Mouse (Mus musculus): ENCODE measurements around the gene Gtf2i.

The Gtf2i gene

DNA sequence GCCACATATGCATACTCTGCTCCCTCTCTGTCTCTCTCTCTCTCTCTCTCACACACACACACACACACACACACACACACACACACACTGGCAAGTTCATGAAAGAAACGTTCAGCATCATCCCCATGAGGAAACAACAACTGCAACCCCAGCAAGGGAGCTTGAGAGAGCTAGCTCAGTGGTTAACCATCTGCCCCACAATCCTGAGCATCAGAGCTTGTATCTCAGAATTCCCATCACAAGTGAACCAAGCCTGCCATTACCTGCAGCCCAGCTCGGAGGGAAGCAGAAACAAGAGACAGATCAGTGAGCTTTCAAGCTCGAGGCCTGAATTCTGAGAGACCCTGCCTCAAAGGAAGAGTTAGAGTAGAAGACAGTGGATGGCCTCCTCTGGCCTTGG lies 32.5 kb downstream of the Gtf2i start:
- no peak for DNase-seq (ENCODE audit: inconsistent age in 2 of 2, low spot score in 1 of 2)

GRCm38 (mm10) chr5:134279371-134279770 lies 35.2 kb downstream of the Gtf2i start:
- peak; percentile 62 to 82 for DNase-seq (ENCODE audit: inconsistent age in 2 of 2, low spot score in 1 of 2)

GRCm38 (mm10) chr5:134277109-134277508 lies 37.5 kb downstream of the Gtf2i start:
- DNase-seq (ENCODE audit: inconsistent age in 2 of 2, low spot score in 1 of 2) = no peak

GRCm38 (mm10) chr5:134275556-134275955 lies 39.0 kb downstream of the Gtf2i start:
- no peak for DNase-seq (ENCODE audit: inconsistent age in 2 of 2, low spot score in 1 of 2)

- DNase-seq (ENCODE audit: inconsistent age in 2 of 2, low spot score in 1 of 2) = no peak
Observed at GRCm38 (mm10) chr5:134275021-134275420, 39.5 kb downstream of the Gtf2i start.

- no peak for DNase-seq (ENCODE audit: inconsistent age in 2 of 2, low spot score in 1 of 2)
Observed at GRCm38 (mm10) chr5:134273761-134274160, 40.8 kb downstream of the Gtf2i start.

DNA sequence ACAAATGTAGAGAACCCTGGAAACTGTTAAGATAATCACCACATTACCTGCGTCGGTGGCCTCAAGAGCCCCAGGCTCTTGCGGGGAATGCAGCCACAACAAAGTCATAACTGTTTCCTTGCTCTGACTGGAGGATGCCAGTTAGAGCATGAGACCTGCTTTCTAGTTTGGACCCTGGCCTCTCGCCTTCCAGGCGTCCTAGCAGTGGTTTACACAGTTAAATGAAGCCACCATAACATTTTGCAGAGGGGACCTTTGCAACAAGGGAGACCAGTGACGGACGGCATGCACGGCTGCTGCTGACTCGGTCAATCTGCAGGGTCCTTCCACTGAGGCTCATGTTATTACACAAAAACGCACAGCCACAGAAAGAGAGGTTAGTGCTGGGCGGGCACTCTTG lies 41.8 kb downstream of the Gtf2i start:
- DNase-seq (ENCODE audit: inconsistent age in 2 of 2, low spot score in 1 of 2) = no peak

DNA sequence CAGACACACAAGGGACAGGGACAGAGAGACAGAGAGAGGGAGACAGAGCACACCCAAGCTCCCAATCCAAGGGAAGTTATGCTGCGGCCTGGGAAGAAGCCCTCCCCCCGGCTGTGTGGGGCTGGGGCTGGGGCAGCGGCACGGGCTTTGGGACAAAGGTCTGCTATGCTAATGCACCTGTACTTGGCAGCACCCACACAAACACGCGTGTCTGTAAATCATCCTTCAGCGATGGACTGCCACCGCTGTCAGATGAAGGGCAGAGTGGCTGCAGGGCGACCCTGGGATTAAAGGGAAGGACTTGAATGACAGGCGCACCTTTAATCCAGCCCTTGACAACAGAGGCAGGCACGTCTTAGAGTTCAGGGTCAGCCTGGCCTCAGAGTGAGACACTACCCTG lies 43.1 kb downstream of the Gtf2i start:
- peak in 1 of 2 experiments; percentile 51 for DNase-seq (ENCODE audit: inconsistent age in 2 of 2, low spot score in 1 of 2)

GRCm38 (mm10) chr5:134270566-134270965 lies 44.0 kb downstream of the Gtf2i start:
- no peak for DNase-seq (ENCODE audit: inconsistent age in 2 of 2, low spot score in 1 of 2)

DNA sequence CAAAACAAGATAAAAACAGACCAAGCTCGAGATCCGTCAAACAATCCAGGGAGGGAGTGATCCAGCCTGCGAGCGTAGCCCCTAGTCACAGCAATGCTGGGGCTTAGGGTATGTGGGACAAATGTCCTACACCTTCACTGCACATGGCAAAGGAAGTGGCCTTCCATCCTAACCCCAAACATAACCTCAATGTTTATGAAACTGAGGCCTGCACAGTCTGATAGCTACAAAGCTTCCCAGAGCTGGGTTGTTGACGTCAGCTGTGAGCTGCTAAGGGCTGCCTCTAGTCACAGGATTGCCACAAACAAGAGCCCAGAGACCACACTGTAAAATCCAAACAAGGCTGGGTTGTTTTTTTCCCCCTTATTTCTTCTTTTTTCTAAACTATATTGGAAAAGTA lies 44.8 kb downstream of the Gtf2i start:
- no peak for DNase-seq (ENCODE audit: inconsistent age in 2 of 2, low spot score in 1 of 2)

GRCm38 (mm10) chr5:134268751-134269150 lies 45.8 kb downstream of the Gtf2i start:
- DNase-seq (ENCODE audit: inconsistent age in 2 of 2, low spot score in 1 of 2) = no peak

DNA sequence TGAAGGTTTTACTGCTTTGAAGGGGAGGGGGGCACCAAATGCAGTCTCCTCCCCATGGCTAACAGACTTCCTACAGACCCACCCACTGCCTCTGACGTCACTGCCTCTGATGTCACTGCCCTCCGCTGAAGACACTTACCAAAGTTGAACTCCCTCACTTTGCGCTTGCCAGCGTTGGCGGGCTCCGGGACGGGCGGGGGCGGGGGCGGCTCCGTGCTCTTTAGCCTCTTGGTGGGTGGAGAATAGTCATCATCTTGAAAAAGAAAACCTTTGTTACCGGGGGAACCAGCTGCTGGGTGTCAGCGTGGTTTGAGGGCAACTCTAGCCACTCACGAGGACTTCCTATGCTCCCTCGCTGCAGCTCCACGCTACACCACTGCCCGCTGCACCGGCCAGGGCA lies 48.2 kb downstream of the Gtf2i start:
- no peak for DNase-seq (ENCODE audit: inconsistent age in 2 of 2, low spot score in 1 of 2)

DNA sequence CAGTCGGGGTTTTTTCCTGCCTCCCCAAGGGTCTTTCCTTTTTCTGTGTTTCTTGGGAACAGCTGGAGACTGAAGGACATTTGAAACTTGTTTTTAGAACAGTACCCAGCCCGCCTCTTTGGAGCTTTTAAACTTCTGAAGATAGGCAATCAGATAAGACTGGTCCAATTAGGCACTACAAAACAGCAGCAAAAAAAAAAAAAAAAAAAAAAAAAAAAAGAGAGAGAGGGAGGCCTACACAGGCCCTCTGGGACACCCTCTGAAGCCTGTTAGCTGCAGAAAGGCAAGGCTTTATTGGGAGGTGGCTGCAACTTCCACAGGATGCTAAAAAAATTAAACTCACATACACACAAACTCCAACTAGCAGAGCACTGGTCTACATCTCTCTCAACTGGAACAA lies 48.7 kb downstream of the Gtf2i start:
- no peak for DNase-seq (ENCODE audit: inconsistent age in 2 of 2, low spot score in 1 of 2)

DNA sequence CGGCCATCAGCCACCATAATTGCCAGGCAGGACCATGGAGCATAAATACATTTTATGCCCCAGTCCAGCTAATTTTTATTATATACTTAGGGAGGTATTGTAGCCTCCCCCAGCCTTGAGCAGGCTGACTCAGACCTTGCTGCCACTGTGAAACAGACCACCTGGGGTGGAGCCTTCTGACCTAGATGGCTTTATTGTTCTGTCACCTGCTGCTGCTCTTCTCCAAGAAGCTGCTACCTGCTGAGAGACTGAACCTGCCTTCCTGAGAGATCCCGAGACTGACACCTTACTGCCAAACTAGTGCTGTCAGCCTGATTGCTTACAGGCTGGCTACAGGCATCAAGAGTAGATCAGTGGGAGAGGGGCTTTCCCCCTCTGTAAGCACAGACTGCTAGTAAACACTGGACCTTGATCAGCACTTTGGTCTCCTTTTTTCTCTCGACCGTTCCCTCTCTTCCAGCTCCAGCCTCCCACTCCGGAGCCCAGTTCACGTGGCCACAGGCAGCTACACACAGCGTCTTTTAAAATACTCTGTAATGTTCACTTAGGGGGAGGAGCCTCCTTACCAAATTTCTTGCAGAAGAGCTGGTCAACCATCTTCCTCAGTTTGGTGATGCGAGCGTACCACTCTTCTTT lies 54.4 kb downstream of the Gtf2i start:
- DNase-seq (ENCODE audit: inconsistent age in 2 of 2, low spot score in 1 of 2) = no peak

GRCm38 (mm10) chr5:134258934-134259333 lies 55.6 kb downstream of the Gtf2i start:
- no peak for DNase-seq (ENCODE audit: inconsistent age in 2 of 2, low spot score in 1 of 2)

DNA sequence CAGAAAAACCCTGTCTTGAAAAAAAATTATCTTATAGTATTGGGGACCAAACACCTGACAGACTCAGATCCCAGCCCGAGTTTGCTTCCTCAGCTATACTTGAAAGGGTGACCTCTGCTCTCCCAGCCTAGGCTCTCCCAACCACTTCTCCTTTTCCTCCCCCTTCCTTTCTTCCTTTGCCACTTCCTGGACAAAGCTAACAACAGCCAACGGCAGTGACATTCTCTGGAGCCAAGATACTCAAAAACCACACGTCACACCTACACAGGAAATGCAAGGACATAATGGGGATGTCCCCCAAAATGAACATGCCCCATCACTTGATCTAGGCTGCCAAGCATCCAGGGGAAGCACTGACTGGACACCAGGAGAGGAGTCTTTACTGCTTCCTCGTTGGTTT lies 56.2 kb downstream of the Gtf2i start:
- no peak for DNase-seq (ENCODE audit: inconsistent age in 2 of 2, low spot score in 1 of 2)

GRCm38 (mm10) chr5:134257349-134258031 lies 57.1 kb downstream of the Gtf2i start:
- peak in 1 of 2 experiments; percentile 36 for DNase-seq (ENCODE audit: inconsistent age in 2 of 2, low spot score in 1 of 2)

- no peak for DNase-seq (ENCODE audit: inconsistent age in 2 of 2, low spot score in 1 of 2)
Observed at GRCm38 (mm10) chr5:134255294-134255693, 59.3 kb downstream of the Gtf2i start.

GRCm38 (mm10) chr5:134253806-134254205 lies 60.8 kb downstream of the Gtf2i start:
- no peak for DNase-seq (ENCODE audit: inconsistent age in 2 of 2, low spot score in 1 of 2)

- DNase-seq (ENCODE audit: inconsistent age in 2 of 2, low spot score in 1 of 2) = no peak
Observed at GRCm38 (mm10) chr5:134251083-134251482, 63.5 kb downstream of the Gtf2i start.

DNA sequence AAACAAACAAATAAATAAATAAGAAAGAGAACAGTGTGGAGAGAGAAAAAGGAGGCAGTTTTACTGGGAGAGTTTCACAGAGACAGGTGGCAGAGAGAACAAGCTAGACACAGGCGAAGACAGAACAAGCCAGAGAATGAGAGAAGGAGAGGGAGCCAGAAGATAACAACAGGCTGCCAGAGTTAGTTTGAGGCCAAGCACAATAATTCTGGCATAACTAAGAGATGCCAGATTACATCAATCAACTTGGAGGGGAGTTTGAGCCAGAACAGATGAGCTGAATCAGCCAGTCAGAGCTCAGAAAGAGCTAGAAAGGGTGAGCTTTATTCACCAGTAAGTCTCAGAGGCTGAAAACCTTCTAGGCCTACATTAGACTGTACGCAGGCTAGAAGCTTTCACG lies 64.0 kb downstream of the Gtf2i start:
- DNase-seq (ENCODE audit: inconsistent age in 2 of 2, low spot score in 1 of 2) = no peak

DNA sequence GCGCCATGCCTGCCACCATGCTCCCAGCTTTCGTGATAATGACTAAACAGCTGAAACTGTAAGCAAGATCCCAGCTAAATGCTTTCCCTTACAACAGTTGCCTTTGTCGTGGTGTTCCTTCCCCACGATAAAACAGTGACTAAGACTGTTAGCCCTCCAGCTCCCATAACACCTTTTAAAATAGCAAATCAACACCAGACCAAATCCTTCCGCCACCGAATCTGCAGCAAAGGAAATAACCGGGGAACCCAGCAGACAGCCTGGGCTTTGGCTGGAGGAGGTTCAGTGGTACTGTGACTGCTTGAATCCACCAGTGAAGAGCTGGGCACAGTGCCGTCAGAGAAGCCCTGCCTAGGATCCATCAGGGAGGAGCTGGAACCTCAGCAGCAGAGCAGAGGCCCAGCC lies 65.3 kb downstream of the Gtf2i start:
- no peak for DNase-seq (ENCODE audit: inconsistent age in 2 of 2, low spot score in 1 of 2)
